Mouse (Mus musculus) liver, embryonic 14.5 days (tissue): ENCODE data around the gene Gapt.

Source experiments
- CTCF ChIP-seq: IDR thresholded peaks from 2 replicates; pipeline ENCODE4 v1.5.1; 2016; ENCODE audit warnings: antibody characterized with exemption, low read depth, control low read depth
- EP300 ChIP-seq: IDR thresholded peaks from 2 replicates; pipeline ENCODE4 v1.6.1; 2016; ENCODE audit warnings: antibody characterized with exemption, low read depth

DNA sequence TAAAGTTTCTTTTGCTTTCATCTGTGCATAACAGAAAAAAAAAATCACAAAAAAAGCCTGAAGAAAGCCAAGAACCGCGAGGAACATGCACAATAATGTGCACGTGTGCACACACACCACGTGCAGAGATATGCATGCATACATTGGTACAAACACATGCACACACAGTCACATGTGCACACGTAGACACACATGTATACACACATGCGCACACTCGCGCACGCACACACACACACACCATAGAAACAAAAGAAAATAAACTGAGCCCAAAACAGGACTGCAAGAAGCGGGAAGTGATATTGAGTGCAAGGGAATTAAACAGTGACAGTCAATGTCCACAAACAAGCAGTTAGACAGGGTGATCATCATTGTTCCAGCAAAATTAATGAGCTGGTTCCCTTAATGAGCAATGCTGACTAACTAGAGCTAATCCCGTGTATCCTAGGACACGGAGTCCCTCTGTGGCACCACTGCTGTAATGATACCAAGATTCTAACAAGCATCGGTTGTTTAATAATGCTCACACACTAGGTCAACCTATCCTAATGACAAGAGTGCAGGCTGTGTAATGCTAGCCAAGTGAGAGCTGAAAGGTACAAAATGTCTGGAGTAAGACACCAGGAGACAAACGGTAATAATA, 23.9 kb downstream of the Gapt start:
- TF ChIP-seq CTCF (no peak), EP300 (no peak)
